Mouse (Mus musculus) adrenal gland, adult 8-10 months (tissue): ENCODE results near the gene Dhx32. TPM values are rescaled to one million over a fixed set of nuclear protein-coding genes. Genes with fewer than 3 reads are reported as not detected.

Experiments used
- total RNA-seq, 4 experiments: library from RNA; stranded (reverse); gene quantifications; 2 replicates each; pipeline ENCODE4 v1.2.4; 2022

Dhx32 gene
- total RNA-seq, 4 experiments from 2014 or later: 57.3 to 62.8 (median 61.1) TPM

Other genes with a start within 250 kb of the Dhx32 start
- gene Tex36, start 180.6 kb downstream of the Dhx32 start, total RNA-seq: not detected
- gene Edrf1, start 145.2 kb downstream of the Dhx32 start, total RNA-seq: 10 to 100 TPM; 17.2 to 27.1 (median 19.8) TPM
- gene Mmp21, start 102.7 kb downstream of the Dhx32 start, total RNA-seq: not detected
- gene Bccip, start 73.4 kb downstream of the Dhx32 start, total RNA-seq: 10 to 100 TPM; 52.5 to 78.0 (median 65.2) TPM
- gene Uros, start 72.7 kb downstream of the Dhx32 start, total RNA-seq: 10 to 100 TPM; 14.2 to 21.1 (median 16.7) TPM
- 1 to 10 TPM in 1 of 4 experiments, under 1 TPM in 2, not detected in 1; 0.20 to 1.0 (median 0.42) TPM for gene Fank1, start 5.9 kb downstream of the Dhx32 start, total RNA-seq